Mouse (Mus musculus): Measurements from ENCODE around the gene Dusp27.

Gene Dusp27

DNA sequence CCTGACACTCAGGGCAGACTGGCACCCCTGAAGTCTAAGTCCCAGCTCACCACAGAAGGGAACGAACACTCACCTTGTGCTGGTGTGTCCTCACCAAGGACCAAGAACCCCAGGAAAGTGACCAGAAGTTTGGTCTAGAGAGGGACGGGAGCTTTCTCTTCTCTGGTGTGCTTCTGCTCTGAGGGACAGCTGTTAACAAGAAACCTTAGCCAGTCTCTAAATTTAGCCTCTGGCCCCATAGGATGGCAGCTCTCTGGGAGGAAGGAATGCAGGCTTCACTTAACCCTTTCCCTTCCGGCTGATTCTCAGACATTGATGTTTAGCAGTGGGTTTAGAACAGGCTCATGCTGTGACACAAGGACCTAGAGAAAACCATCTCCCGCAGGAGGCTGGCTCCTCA lies at the start of gene Dusp27:
Dusp27 (minus strand) TSS at position 204 of the 400 bp plus-strand sequence.
- in situ Hi-C loops (cut with MboI) = no loop called here

DNA sequence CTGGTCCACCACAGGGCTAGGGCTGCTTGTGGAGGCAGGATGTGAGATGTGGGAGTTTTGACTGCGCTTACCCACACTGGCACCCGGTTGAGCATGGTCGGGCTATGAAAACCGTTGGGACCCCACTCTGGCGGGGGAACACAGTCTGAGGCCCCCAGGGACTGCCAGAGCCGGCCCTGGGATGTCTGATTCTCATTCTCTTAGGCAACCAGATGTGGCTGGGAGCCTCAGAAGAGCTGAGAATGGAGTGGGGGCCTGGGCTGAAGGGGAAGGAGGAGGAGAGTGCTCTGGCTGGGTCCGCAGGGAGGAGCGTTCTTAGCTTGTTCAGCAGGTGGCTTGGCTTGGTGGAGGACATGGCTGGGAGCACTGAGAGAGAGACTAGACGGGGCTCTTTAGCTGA lies 45.9 kb upstream of the Dusp27 start:
- in situ Hi-C loops (cut with MboI) = loop anchor here (25.0 kb wide), 1 partner anchor 536 kb away; the partner anchor contains the start of gene Mpzl1

DNA sequence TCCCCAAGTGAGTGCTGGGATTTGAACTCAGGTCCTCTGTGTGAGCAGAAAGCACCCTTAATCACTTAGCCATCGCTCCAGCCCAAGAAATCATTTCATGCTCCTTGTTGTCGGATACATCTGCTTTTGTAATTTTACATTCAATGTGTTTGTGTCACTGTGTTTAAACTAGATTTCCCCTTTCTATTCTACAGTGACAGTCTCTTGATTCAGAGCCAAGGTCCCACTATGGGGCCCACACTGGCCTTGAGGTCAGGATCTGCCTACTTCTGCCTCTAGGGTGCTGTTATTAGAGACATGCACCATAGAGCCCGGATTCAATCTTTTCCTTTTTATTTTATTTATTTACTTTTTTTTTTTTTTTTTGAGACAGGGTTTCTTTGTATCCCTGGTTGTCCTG lies 45.3 kb upstream of the Dusp27 start:
- in situ Hi-C loops (cut with MboI) = loop anchor here (25.0 kb wide), 1 partner anchor 536 kb away; the partner anchor contains the start of gene Mpzl1

DNA sequence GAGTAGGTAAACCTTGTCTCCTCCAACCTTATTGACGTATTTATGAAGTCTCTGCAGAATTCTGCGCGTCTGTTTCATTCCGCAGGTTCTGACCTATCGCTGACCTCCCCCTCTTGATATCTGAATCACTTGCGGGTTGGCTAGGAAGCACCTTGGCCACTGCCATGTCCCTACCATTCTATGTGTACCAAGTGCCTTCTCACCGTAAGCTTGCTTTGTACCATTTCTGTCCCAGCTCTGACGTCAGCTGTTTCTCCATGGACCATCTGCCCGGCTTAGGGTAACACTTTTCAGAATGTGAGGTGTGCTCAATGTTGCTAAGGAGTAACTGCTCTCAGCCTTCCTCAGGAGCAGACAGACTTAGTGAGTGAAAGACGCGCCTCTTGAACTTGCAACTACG lies 43.1 kb upstream of the Dusp27 start:
- in situ Hi-C loops (cut with MboI) = loop anchor here (25.0 kb wide), 1 partner anchor 534 kb away; the partner anchor contains the start of gene Mpzl1

DNA sequence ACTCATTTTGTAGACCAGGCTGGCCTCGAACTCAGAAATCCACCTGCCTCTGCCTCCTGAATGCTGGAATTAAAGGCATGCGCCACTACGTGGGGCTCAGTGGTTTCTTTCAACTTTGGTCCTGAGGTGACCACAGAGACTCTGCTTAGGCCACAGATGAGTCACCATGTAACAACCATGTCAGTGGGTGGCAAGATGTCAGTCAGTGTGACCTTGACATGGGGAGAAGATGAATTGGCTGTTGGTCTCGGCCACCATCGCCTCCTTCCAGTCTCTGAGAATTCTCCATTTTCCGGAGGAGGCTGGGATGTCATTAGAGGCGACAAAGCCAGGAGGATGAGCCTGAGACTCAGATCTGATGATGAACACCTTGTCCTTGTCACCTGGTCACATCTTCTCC lies 42.0 kb upstream of the Dusp27 start:
- in situ Hi-C loops (cut with MboI) = loop anchor here (25.0 kb wide), 1 partner anchor 532 kb away; the partner anchor contains the start of gene Mpzl1

DNA sequence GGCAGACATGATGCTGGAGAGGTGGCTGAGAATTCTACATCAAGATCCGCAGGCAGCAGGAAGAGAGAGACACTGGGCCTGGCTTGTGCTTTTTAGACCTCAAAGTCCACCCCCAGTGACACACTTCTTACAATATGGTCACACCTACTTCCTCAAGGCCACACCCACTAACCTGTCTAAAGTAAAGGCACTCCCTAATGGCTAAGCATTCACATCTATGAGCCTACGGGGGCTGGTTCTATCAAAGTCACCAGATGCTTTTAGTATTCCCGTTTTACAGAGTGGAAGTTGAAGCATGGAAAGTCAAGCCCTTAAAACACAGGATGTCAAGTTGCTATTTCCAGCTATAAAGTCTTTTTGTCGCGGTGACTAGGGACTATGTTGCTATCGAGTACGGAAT lies 40.3 kb upstream of the Dusp27 start:
- in situ Hi-C loops (cut with MboI) = loop anchor here (25.0 kb wide), 1 partner anchor 531 kb away; the partner anchor contains the start of gene Mpzl1

DNA sequence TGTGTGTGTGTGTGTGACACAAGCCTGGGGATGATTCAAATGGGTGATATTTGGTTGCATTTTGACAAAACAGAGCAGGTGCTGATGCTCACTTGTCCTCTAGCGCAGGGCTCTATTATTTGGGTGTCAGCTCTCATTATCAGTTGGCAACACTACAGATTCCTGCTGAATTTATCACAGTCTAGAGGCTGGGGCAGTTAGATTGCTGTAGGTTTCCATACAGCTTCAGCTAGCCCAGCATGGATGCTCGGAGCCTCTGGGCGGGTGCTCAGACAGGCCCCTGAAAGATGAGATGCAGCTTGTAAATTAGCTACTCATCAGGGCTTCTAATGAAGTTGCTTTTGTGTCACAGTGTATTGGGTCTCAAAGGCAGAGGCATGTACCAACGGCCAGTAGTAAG lies 39.7 kb upstream of the Dusp27 start:
- in situ Hi-C loops (cut with MboI) = loop anchor here (25.0 kb wide), 1 partner anchor 530 kb away; the partner anchor contains the start of gene Mpzl1

DNA sequence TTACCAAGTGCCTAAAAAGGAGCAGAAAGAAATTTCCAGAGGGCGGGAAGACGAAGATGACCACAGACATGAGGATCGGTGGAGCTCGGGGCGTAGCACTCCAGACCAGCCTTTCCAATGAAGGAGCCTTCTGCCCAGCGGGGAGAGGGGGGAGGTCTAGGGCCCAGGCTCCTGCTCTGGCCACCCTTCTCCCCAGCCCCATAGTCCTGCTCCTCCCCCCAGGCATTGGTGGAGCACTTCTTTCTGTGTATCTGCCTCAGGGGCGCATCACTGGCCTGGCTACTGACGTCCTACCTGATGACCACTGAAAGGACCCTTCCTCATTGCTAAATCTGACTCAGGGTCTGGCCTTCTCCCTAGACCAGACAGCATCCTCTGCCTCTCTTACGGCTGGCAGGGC lies 37.4 kb upstream of the Dusp27 start:
- in situ Hi-C loops (cut with MboI) = loop anchor here (25.0 kb wide), 1 partner anchor 528 kb away; the partner anchor contains the start of gene Mpzl1

DNA sequence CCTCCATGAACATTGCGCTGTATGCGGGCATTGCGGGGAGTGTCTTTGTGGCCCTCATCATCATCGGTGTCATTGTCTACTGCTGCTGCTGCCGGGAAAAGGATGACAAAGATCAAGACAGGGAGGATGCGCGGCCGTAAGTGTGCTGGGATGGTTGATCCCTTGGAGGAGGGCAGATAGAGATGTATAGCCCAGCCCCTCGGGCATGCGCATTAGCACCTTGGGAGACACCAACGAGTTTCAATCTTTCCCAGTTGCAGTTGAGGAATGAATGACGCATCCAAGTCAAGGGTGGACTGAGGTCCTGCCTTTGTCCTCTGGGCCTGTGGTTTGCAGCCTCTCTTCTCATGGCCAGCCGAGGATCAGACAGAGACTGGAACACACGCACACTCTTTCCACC lies 36.9 kb upstream of the Dusp27 start:
- in situ Hi-C loops (cut with MboI) = loop anchor here (25.0 kb wide), 1 partner anchor 527 kb away; the partner anchor contains the start of gene Mpzl1

DNA sequence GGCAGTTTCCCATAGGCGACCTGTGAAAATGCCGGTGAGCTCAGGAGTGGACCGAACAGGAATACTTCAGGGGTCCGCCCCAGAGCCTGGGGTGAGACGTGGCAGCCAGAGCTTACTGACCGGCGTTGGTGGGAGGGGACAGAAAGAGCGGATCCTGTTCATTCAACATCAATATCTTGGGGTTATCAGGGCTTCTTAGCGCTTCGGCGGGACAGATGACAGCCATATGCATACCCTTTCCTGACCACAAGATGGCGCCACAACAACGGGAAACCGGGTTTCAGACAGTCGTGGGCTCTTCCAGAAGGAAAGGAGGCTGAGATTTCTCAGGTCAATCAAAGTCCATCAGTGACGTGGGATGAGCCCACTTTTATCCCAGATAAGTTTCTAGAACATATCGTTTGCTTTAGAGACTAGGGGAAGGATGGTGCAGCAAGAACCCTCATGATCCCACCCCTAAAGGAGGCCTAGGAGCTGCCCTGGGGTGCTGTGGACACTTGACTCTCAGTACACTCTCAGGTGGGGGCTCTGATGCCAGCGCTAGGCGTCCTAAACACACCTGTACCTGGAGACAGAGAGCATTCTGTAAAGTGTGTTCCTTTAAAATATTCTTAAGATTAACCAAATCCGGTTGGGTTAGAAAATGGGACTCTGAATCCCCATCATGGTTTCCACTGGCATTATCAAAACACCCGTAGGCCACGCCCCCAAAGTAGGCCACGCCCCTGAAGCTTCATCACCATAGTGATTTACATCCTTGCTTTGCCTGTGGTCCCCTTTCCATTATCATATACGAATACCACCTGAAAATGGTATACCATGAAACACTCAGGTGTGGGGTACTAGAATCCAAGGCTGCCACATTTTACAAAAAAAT lies 33.1 kb upstream of the Dusp27 start:
- in situ Hi-C loops (cut with MboI) = loop anchor here (25.0 kb wide), 1 partner anchor 524 kb away; the partner anchor contains the start of gene Mpzl1

DNA sequence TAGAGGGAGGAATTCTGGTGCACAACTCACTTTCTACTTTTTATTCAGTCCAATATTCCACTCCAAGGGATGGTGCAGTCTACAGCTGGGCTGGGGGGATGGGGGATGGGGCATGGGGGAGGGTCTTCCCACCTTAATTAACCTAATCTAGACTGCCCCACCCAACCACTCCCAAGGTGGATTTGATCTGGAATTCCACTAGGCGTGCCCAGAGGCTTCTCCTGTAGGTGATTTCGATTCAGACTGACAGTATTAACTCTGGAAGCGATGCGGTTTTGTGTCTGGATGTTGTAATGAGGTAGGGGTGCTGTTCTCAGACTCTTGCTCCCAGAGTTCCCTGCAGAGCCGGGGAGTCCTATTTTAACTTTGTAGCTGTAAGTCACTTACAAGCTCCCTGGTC lies 32.4 kb upstream of the Dusp27 start:
- in situ Hi-C loops (cut with MboI) = loop anchor here (25.0 kb wide), 1 partner anchor 523 kb away; the partner anchor contains the start of gene Mpzl1

DNA sequence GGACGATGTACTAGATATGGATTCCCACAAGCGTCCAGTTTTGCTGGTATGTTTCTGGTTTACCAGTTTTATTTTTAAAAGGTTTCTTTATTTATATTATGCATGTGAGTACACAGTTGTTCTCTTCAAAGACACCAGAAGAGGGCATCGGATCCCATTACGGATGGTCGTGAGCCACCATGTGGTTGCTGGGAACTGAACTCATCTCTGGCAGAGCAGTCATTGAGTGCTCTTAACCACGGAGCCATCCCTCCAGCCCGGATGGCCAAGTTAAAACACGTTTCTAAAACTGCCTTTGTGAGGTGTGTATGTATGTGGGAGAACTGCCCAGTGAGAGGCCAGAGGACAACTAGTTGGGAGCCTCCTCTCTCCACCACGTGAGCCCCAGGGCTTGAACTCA lies 30.9 kb upstream of the Dusp27 start:
- in situ Hi-C loops (cut with MboI) = loop anchor here (10.0 to 25.0 kb wide), 3 partner anchors 174 to 521 kb away; partner anchors contain the start of gene Mpzl1

DNA sequence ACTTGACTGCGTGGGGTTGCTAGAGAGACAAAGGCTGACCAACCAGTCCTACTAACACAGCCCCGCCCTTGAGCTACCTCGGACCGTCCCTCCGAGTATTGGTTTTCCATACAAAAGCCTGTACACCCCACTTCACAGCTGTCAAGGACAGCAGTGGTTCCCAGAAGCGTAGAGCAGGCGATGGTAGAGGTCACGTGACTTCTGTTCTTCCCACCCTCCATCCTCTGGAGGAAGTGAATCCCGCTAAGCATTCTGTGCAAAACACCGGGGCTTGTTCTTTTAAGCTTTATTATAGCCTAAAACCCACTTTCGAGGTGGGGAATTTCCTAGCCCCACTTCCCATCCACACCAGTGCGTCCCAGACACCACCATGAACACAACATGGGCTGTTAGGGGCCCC lies 30.0 kb upstream of the Dusp27 start:
- in situ Hi-C loops (cut with MboI) = loop anchor here (10.0 to 25.0 kb wide), 3 partner anchors 173 to 520 kb away; partner anchors contain the start of gene Mpzl1

DNA sequence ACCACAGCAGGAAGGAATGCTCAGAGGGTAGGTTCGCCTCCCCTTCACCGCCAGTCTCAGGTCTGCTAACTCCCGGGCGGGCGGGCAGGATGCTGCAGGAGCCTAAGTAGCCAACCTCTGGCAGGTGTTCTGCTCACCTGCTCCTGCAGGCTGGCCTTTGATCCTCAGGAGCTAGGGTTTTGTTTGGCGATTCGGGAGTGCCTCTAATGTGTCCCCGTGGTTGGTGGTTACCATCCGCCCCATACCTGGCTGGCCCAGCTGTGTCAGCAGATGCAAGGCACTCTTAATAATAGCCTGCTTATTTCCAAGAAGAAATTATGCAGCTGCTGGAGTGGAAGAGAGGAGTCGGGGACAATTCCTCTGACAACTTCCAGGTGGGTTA lies 27.4 kb upstream of the Dusp27 start:
- in situ Hi-C loops (cut with MboI) = loop anchor here (10.0 to 25.0 kb wide), 3 partner anchors 170 to 518 kb away; partner anchors contain the start of gene Mpzl1

DNA sequence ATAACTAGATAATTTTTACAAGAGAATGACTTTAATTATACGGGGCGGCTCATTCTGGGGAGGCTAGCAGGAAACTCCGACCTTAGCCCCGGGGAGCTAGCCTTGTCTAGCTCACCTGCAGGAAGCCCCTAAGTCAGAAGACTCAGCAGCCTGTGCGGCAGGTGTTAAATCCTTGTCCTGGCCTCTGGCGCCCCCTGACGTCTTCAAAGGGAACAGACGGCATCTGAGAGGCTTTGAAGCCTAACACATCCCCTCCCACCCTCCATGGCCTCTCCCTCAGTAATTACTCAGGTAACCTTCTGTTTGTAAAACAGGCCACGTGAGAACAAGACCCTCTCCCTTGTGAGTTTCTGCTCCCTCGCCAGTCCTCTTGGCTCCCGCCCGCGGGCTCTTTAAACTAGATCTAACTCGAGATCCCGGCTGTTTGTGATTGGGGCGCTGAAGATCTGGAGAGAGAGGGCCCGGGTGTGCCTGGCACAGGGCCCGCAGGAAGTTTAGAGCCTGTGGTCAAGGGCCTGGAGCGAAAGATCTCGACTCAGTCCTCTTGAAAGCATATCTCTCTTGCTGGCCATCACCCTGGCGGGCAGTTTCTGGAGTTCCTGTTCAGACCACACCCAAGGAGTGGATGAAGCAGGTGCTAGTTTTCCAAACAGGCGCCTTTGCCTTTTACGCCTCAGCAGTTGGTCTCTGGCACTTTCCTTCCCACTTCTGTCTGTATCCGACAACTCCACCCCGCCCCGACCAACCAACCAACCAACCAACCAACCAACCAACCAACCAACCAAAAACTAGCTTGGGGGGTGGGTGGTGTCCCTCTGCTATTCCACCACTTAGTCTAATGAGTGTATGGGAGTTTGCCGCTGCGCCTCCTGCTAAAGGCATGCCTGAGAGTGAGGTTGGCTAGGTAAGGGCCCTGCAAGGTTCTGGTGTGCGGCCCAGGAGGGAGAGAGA lies 26.7 kb upstream of the Dusp27 start:
- in situ Hi-C loops (cut with MboI) = loop anchor here (5.0 to 25.0 kb wide), 4 partner anchors 170 to 517 kb away; partner anchors contain the start of gene Mpzl1

DNA sequence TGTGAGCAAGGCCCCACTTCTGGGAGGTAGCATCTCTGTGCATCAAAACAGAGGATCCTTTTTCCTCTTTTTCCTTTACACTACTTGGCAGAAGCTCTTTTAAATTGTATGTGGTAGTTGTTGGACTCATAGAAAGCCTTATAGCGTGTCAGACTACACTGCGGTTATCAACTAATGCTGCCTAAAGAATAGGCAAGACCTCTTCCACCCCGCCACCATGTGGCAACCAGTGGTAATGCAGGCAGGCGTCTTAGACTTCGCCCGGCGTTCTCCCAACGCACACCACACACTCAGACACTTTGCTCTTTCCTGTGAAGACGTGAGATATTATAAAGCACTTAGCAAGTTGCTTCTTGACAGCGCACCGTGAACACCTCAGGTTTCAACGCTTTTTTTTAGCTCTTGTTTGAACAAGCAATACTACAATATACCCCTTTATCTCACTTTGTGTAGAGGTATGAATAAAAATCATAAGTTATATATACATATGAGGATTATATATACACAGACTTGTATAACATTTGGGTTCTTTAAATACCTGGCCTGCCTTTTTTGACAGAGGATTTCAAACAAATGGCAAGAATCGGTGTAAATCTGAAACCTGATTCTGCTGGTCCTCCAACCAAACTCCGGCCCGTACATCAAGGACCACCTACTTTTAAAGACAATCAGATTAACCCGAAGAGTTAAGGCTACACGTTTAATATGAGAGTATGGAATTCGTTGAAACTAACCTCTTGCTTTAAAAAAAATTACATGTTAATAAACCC lies 25.8 kb upstream of the Dusp27 start:
- in situ Hi-C loops (cut with MboI) = loop anchor here (5.0 to 25.0 kb wide), 4 partner anchors 169 to 516 kb away; partner anchors contain the start of gene Mpzl1

DNA sequence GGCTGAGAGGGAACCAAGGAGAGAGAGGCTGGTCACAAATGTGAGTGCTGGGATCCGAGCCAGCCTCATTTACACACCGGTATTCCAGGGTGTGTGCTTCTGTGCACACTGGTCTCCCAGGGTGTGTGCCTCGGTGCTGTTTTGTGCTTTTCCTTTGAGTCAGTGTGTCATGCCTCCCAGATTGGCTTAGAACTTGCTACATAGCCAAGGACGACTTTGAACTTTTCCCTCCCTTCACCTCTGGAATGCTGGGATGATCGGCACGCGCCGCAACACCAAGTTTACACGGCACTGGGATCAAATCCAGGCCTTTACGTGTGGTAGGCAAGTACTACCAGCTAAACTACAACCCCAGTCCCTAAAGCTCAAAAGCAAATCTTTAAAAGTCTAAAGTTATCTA lies 24.3 kb upstream of the Dusp27 start:
- in situ Hi-C loops (cut with MboI) = loop anchor here (5.0 to 25.0 kb wide), 4 partner anchors 167 to 515 kb away; partner anchors contain the start of gene Mpzl1

DNA sequence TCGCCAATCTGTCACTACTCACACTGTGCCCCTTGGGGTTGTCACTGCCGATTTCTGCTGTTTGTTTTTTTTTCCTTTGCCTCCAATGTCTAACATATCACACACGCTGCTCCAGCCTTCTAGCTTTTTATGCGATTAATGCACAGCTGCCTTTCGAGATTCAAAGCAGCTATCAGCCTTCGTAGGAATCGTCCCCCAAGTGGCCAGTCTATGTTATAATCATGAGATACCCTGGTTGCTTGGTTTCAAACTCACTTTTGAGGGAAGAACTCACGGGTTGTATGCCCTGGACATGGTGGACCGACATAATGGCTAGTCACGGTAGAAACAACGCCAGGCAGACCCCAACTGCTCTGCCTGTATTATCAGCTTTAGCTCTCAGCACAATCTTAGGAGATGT lies 23.6 kb upstream of the Dusp27 start:
- in situ Hi-C loops (cut with MboI) = loop anchor here (5.0 to 25.0 kb wide), 4 partner anchors 167 to 514 kb away; partner anchors contain the start of gene Mpzl1

DNA sequence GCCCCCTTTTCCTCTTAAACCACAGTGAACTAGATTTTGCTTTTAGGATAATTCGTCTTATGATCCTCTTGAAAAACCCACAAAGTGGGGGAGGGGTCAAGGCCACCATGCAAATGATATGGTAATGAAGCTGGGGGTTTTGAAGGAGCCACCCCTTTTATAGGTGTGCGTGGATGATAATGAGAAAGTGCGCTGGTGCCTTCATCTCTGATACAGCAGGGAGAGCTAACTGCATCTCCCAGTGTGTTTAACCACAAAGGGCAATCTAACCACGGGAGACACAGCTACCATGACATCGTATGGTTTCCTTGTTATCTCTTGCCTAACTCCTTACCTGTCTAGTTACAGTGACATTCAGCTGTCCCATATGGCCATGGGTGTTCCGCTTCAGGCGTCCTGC lies 22.3 kb upstream of the Dusp27 start:
- in situ Hi-C loops (cut with MboI) = loop anchor here (5.0 to 25.0 kb wide), 4 partner anchors 165 to 513 kb away; partner anchors contain the start of gene Mpzl1

DNA sequence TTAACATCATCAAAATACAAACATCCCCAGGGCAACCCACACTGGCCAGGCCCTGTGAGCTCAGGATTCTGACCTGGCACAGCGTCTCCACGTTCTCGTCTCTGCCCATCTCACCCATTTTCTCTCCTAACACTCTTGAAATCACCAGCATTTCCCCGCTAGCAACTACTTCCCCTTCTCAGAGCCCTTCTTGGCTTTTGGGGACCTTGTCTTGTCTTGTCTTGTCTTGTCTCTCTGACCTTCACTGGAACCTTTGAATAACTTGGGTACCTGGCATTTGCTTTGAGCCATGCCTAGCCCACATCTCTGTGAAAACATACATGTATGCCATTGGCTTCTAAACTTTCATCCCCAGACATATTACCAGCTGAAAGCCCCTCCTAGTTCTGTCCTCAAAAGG lies 21.7 kb upstream of the Dusp27 start:
- in situ Hi-C loops (cut with MboI) = no loop called here

Data from mature B cell (primary cell).